Mouse (Mus musculus) kidney, adult 2 months (tissue): ENCODE measurements at regions not wholly inside any gene's neighbourhood (a gene's known extent, or its start where the extent isn't known, plus 50 kb on each side); places are given as distances from the start of the nearest gene placed in this dataset.

Experiments used
- CTCF ChIP-seq: fragments of 200-500 bp; conservative IDR thresholded peaks from 2 replicates; pipeline ENCODE4 v1.5.1; 2011; ENCODE audit warnings: low read depth, mild to moderate bottlenecking, control low read depth, low read length, moderate library complexity, mixed read lengths; ENCODE audit not compliant: insufficient read depth, insufficient read length
- POLR2A ChIP-seq: fragments of 200-500 bp; IDR thresholded peaks from one replicate; pipeline ENCODE4 v1.6.1; 2011; ENCODE audit warnings: low read depth, low read length, control low read depth

DNA sequence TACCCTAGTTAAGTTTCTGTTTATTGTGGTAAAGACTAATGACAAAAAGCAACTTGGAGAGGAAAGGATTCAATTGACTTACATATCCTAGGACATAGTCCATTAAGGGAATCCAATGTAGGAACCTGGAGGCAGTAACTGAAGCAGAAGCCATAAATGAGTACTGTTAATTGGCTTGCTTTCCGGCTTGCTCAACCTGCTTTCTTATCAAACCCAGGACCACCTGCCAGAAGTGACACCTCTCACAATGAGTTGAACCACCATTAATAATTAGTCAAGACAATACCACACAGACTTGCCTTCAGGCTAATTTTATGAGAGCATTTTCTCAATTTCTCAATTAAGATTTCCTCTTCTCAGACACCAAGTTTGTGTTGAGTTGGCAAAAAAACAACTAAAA is 148.8 kb downstream of the Ccser2 start:
- no peak for TF ChIP-seq POLR2A
- no peak for TF ChIP-seq CTCF
